Comparison of ENCODE assay signal across 8 mouse cellular contexts in genomic region chr2:18675681-18676456, GRCm38 (mm10). TPM values are rescaled to one million over a fixed set of nuclear protein-coding genes. Genes with fewer than 3 reads are reported as not detected.
A peak's percentile ranks its signal among the peaks of the same experiment; 100 is the strongest.
DNase-seq lines count a peak whose midpoint lies in the region; ATAC-seq and TF ChIP-seq lines count a peak whose summit lies in the region.

No protein-coding gene starts in this region.

- peaks cover 5 to 12% of the 10 kb centered on the region in 2 experiments for H3K4me1 ChIP-seq in heart, embryonic 14.5 days (ENCODE audit: control insufficient read depth in 2 of 2, insufficient read depth in 2 of 2, low read length in 2 of 2)
- H3K4me1 ChIP-seq in MEL (ENCODE audit: control insufficient read depth in 1 of 2, insufficient read depth in 2 of 2, low read length in 2 of 2), result peaks cover 17 to 19% of the 10 kb centered on the region in 2 experiments
- peaks cover 66% of the 10 kb centered on the region for H3K4me1 ChIP-seq in hindbrain, embryonic 10.5 days (replicated peaks)
- peaks cover 42% of the 10 kb centered on the region for H3K4me1 ChIP-seq in midbrain, embryonic 12.5 days

- H3K9me3 ChIP-seq in heart, embryonic 14.5 days (ENCODE audit: control insufficient read depth, low read length), result no peaks in the 10 kb centered on the region
- no peaks in the 10 kb centered on the region for H3K9me3 ChIP-seq in MEL (replicated peaks; ENCODE audit: insufficient read depth, low read length)
- H3K9me3 ChIP-seq in hindbrain, embryonic 10.5 days, result no peaks in the 10 kb centered on the region
- no peaks in the 10 kb centered on the region for H3K9me3 ChIP-seq in midbrain, embryonic 12.5 days

- H3K36me3 ChIP-seq in heart, embryonic 14.5 days (ENCODE audit: control insufficient read depth, insufficient read depth, low read length), result 0 out of 2 replicates have a peak, but pooled peaks cover 4% of the 10 kb centered on the region
- H3K36me3 ChIP-seq in MEL (ENCODE audit: control insufficient read depth in 1 of 2, insufficient read depth in 2 of 2, low read length in 2 of 2), result peaks cover 0 to 31% of the 10 kb centered on the region in 2 experiments; a peak in 2 of 4 replicates
- H3K36me3 ChIP-seq in hindbrain, embryonic 10.5 days, result no peaks in the 10 kb centered on the region
- H3K36me3 ChIP-seq in midbrain, embryonic 12.5 days, result no peaks in the 10 kb centered on the region

- DNase-seq in heart, postnatal 4 days, result no peak
- peak; percentile 46 for DNase-seq in MEL (ENCODE audit: low read depth, low spot score)
- DNase-seq in hindbrain, embryonic 10.5 days (ENCODE audit: low spot score), result peak; percentile 41
- DNase-seq in left cerebral cortex, postnatal 14 days (ENCODE audit: low spot score in 2 of 2), result no peak
- DNase-seq in kidney, postnatal 25 days, result no peak

- no peak; a peak in 1 of 4 replicates for TF ChIP-seq POLR2A in MEL (IDR thresholded peaks at IDR 0.05; ENCODE audit: control insufficient read depth in 1 of 2, insufficient read depth in 1 of 2, low read depth in 1 of 2, low read length in 2 of 2, poor library complexity in 1 of 2)

- WGBS in heart, embryonic 14.5 days, result 18% methylated on average over 39 of the region's 42 CpGs
- WGBS in hindbrain, embryonic 10.5 days, result under 1% methylated on average over 42 of the region's 42 CpGs
- 2% methylated on average over 42 of the region's 42 CpGs for WGBS in midbrain, embryonic 12.5 days

- ATAC-seq in heart, embryonic 14.5 days (ENCODE audit: insufficient number of reproducible peaks, insufficient read depth, low FRiP score, low read depth), result no peak
- ATAC-seq in midbrain, embryonic 12.5 days (ENCODE audit: low FRiP score, low read depth), result no peak
- ATAC-seq in megakaryocyte-erythroid progenitor cell, adult 5-6 weeks (replicated peaks; ENCODE audit: low FRiP score, low TSS enrichment, poor library complexity, severe bottlenecking), result no peak

- no peak for TF ChIP-seq CTCF in MEL (IDR thresholded peaks at IDR 0.05 in 2 of 3, conservative IDR thresholded peaks at IDR 0.05 in 1 of 3; ENCODE audit: control insufficient read depth in 1 of 3, insufficient read depth in 1 of 3, low read depth in 2 of 3, low read length in 3 of 3, poor library complexity in 1 of 3, severe bottlenecking in 1 of 3)

- H3K27me3 ChIP-seq in heart, embryonic 14.5 days (ENCODE audit: control insufficient read depth, insufficient read depth, low read length), result peaks cover 17% of the 10 kb centered on the region
- H3K27me3 ChIP-seq in MEL (ENCODE audit: control insufficient read depth in 1 of 2, insufficient read depth in 2 of 2, low read length in 2 of 2), result peaks cover 8% of the 10 kb centered on the region in 2 experiments
- peaks cover 59% of the 10 kb centered on the region for H3K27me3 ChIP-seq in hindbrain, embryonic 10.5 days (ENCODE audit: insufficient read depth, poor library complexity, severe bottlenecking)
- peaks cover 30% of the 10 kb centered on the region for H3K27me3 ChIP-seq in midbrain, embryonic 12.5 days

- H3K9ac ChIP-seq in heart, embryonic 14.5 days (ENCODE audit: low read length), result peak overlapping the region; percentile 95
- H3K9ac ChIP-seq in MEL (ENCODE audit: control insufficient read depth, low read depth, low read length, poor library complexity, severe bottlenecking), result peak overlapping the region; percentile 70
- H3K9ac ChIP-seq in midbrain, embryonic 12.5 days (replicated peaks), result peak overlapping the region; percentile 95

- H3K4me2 ChIP-seq in heart, embryonic 14.5 days (ENCODE audit: low read length), result peak overlapping the region; percentile 89
- peak overlapping the region; percentile 81 for H3K4me2 ChIP-seq in midbrain, embryonic 12.5 days (replicated peaks)

- TF ChIP-seq RAD21 in MEL (IDR thresholded peaks at IDR 0.05; ENCODE audit: low read depth, low read length), result no peak

- peaks cover 35% of the 10 kb centered on the region for H3K79me2 ChIP-seq in MEL (ENCODE audit: control insufficient read depth, insufficient read depth, low read length, poor library complexity)

- no peak for TF ChIP-seq EP300 in MEL (IDR thresholded peaks at IDR 0.05; ENCODE audit: low read depth in 1 of 2, low read length in 2 of 2)

- H3K4me3 ChIP-seq in heart, embryonic 14.5 days (ENCODE audit: control insufficient read depth in 1 of 2, insufficient read depth in 1 of 2, low read depth in 1 of 2, low read length in 2 of 2), result peak overlapping the region; percentile 52 to 90
- peak overlapping the region; percentile 58 to 76 for H3K4me3 ChIP-seq in MEL (ENCODE audit: control insufficient read depth in 1 of 2, insufficient read depth in 1 of 2, low read depth in 2 of 2, low read length in 2 of 2)
- peak overlapping the region; percentile 84 for H3K4me3 ChIP-seq in hindbrain, embryonic 10.5 days
- peak overlapping the region; percentile 88 for H3K4me3 ChIP-seq in midbrain, embryonic 12.5 days

- intact Hi-C loops in left cerebral cortex, postnatal 14 days (cut with DNase I), result loop anchor here (5.0 to 10.0 kb wide), 2 partner anchors 319 to 629 kb away; partner anchors contain the start of genes 4930426L09Rik, Pip4k2a and Skida1

- H3K27ac ChIP-seq in heart, embryonic 14.5 days (replicated peaks in 1 of 2; ENCODE audit: control insufficient read depth in 1 of 2, insufficient read depth in 1 of 2, low read depth in 2 of 2, low read length in 2 of 2), result peak overlapping the region in 1 of 2 experiments; percentile 94; a peak in 2 of 4 replicates
- H3K27ac ChIP-seq in MEL (ENCODE audit: control insufficient read depth, low read depth, low read length), result no peak overlapping the region
- H3K27ac ChIP-seq in hindbrain, embryonic 10.5 days, result peak overlapping the region; percentile 98
- peak overlapping the region; percentile 98 for H3K27ac ChIP-seq in midbrain, embryonic 12.5 days (replicated peaks)

TF ChIP-seq in MEL, 35 proteins besides CTCF, POLR2A, EP300 and RAD21:
- TF ChIP-seq SIN3A (IDR thresholded peaks at IDR 0.05; ENCODE audit: low read length) (0 out of 2 replicates have a peak, but pooled peaks have one; percentile 16), MAZ (IDR thresholded peaks at IDR 0.05; ENCODE audit: low read depth, low read length) (no peak), MAFK (IDR thresholded peaks at IDR 0.05; ENCODE audit: borderline replicate concordance, low read depth, low read length) (no peak)

RNA-seq across cellular contexts. Expression of gene Bmi1, which starts 0.9 kb away (rescaled TPM):
- polyA plus RNA-seq in heart, embryonic 14.5 days (2014; fragmentation: Nextera tagmentation; extraction: Ambion mirVana), result 17.7 and 19.6 TPM in 2 replicates
- 10 to 100 TPM; 63.8 to 69.2 TPM for total RNA-seq in heart, postnatal 4 days (2021)
- total RNA-seq in MEL (2012; rRNA removed), result 65.8 and 66.5 TPM in 2 replicates
- polyA plus RNA-seq in MEL (2012; ENCODE audit: insufficient read depth in 1 of 2, insufficient read length in 2 of 2, low read depth in 1 of 2, low replicate concordance in 2 of 2, missing spikeins in 1 of 2), result 10 to 100 TPM in 1 of 2 experiments, not detected in 1; 68.1 TPM
- 25.1 and 26.8 TPM in 2 replicates for polyA plus RNA-seq in hindbrain, embryonic 10.5 days (2016; fragmentation: Nextera tagmentation; extraction: Ambion mirVana)
- 36.4 and 44.4 TPM in 2 replicates for polyA plus RNA-seq in midbrain, embryonic 12.5 days (2016; fragmentation: Nextera tagmentation; extraction: Ambion mirVana)
- total RNA-seq in megakaryocyte-erythroid progenitor cell, adult 5-6 weeks (2014; fragmentation: Nextera tagmentation), result 30.3 and 44.8 TPM in 2 replicates
- total RNA-seq in megakaryocyte-erythroid progenitor cell, adult 5-6 weeks (2017), result 69.4 and 89.5 TPM in 2 replicates
- total RNA-seq in left cerebral cortex, postnatal 14 days (2021), result 10 to 100 TPM; 32.0 to 40.1 TPM

RNA-seq across cellular contexts. Expression of gene Commd3, which starts 3.7 kb away (rescaled TPM):
- 206 TPM in 2 replicates for polyA plus RNA-seq in heart, embryonic 14.5 days (2014; fragmentation: Nextera tagmentation; extraction: Ambion mirVana)
- total RNA-seq in heart, postnatal 4 days (2021), result 100 to 1,000 TPM; 126 to 140 TPM
- total RNA-seq in MEL (2012; rRNA removed), result 42.9 and 47.0 TPM in 2 replicates
- 10 to 100 TPM in 1 of 2 experiments, not detected in 1; 70.7 TPM for polyA plus RNA-seq in MEL (2012; ENCODE audit: insufficient read depth in 1 of 2, insufficient read length in 2 of 2, low read depth in 1 of 2, low replicate concordance in 2 of 2, missing spikeins in 1 of 2)
- polyA plus RNA-seq in hindbrain, embryonic 10.5 days (2016; fragmentation: Nextera tagmentation; extraction: Ambion mirVana), result 86.0 and 122 TPM in 2 replicates
- polyA plus RNA-seq in midbrain, embryonic 12.5 days (2016; fragmentation: Nextera tagmentation; extraction: Ambion mirVana), result 135 and 145 TPM in 2 replicates
- 131 and 154 TPM in 2 replicates for total RNA-seq in megakaryocyte-erythroid progenitor cell, adult 5-6 weeks (2014; fragmentation: Nextera tagmentation)
- 179 and 216 TPM in 2 replicates for total RNA-seq in megakaryocyte-erythroid progenitor cell, adult 5-6 weeks (2017)
- total RNA-seq in left cerebral cortex, postnatal 14 days (2021), result 100 to 1,000 TPM in 1 of 2 experiments, 10 to 100 TPM in 1; 98.3 to 113 TPM

RNA-seq across cellular contexts. Expression of gene Spag6, which starts 18.0 kb away (rescaled TPM):
- polyA plus RNA-seq in heart, embryonic 14.5 days (2014; fragmentation: Nextera tagmentation; extraction: Ambion mirVana), result 0.32 TPM in 1 of 2 replicates, not detected in the other
- total RNA-seq in heart, postnatal 4 days (2021), result under 1 TPM; 0.56 to 0.57 TPM
- 0.26 TPM in 1 of 2 replicates, not detected in the other for total RNA-seq in MEL (2012; rRNA removed)
- under 1 TPM in 1 of 2 experiments, not detected in 1; 0.10 TPM for polyA plus RNA-seq in MEL (2012; ENCODE audit: insufficient read depth in 1 of 2, insufficient read length in 2 of 2, low read depth in 1 of 2, low replicate concordance in 2 of 2, missing spikeins in 1 of 2)
- polyA plus RNA-seq in hindbrain, embryonic 10.5 days (2016; fragmentation: Nextera tagmentation; extraction: Ambion mirVana), result 0.46 and 0.59 TPM in 2 replicates
- 0.32 and 0.35 TPM in 2 replicates for polyA plus RNA-seq in midbrain, embryonic 12.5 days (2016; fragmentation: Nextera tagmentation; extraction: Ambion mirVana)
- not detected in 2 replicates for total RNA-seq in megakaryocyte-erythroid progenitor cell, adult 5-6 weeks (2014; fragmentation: Nextera tagmentation)
- not detected in 2 replicates for total RNA-seq in megakaryocyte-erythroid progenitor cell, adult 5-6 weeks (2017)
- 1 to 10 TPM; 2.9 to 3.3 TPM for total RNA-seq in left cerebral cortex, postnatal 14 days (2021)

Comparison
In these comparisons a context has a peak if more than half of its experiments do, and no peak if none do; other contexts are left out.
1. DNase-seq: peak in MEL (single experiment) and hindbrain, embryonic 10.5 days (single experiment); none in heart, postnatal 4 days (single experiment), left cerebral cortex, postnatal 14 days (0 of 2) and kidney, postnatal 25 days (0 of 2).
2. Peak in every context shown above with its lines, with median percentiles within 50 percentile points of each other: H3K4me3 ChIP-seq and H3K9ac ChIP-seq.